Mouse (Mus musculus): ENCODE results near the gene Mrpl37. TPM values are rescaled to one million over a fixed set of nuclear protein-coding genes. Genes with fewer than 3 reads are reported as not detected.
A peak's percentile ranks its signal among the peaks of the same experiment; 100 is the strongest.

Mrpl37 gene
- polyA plus RNA-seq, 1 experiment from 2014 or later, result 145 TPM

GRCm38 (mm10) chr4:107026451-107026850 lies 40.2 kb downstream of the Mrpl37 start:
- DNase-seq (ENCODE audit: low spot score), result no peak
- Histone ChIP-seq H3K27me3 (ENCODE audit: low read depth, poor library complexity, severe bottlenecking) (no peaks in the 10 kb centered on the region), H3K9me3 (replicated peaks) (no peaks in the 10 kb centered on the region), H3K27ac (no peak overlapping the region), H3K4me1 (peaks cover 30% of the 10 kb centered on the region), H3K36me3 (peaks cover 98% of the 10 kb centered on the region), H3K4me3 (no peak overlapping the region)
- 71% methylated on average over 8 of the region's 8 CpGs for WGBS

- peaks cover 98% of the 10 kb centered on the region for H3K36me3 ChIP-seq
- H3K27me3 ChIP-seq (ENCODE audit: low read depth, poor library complexity, severe bottlenecking), result no peaks in the 10 kb centered on the region
- H3K4me1 ChIP-seq, result peaks cover 37% of the 10 kb centered on the region
- no peak overlapping the region for H3K27ac ChIP-seq
- no peak overlapping the region for H3K4me3 ChIP-seq
- WGBS, result 89% methylated on average over 5 of the region's 5 CpGs
- DNase-seq (ENCODE audit: low spot score), result no peak
- no peaks in the 10 kb centered on the region for H3K9me3 ChIP-seq (replicated peaks)
Measured at GRCm38 (mm10) chr4:107025369-107025768, 41.3 kb downstream of the Mrpl37 start.

- Histone ChIP-seq H3K4me3 (no peak overlapping the region), H3K9me3 (replicated peaks) (no peaks in the 10 kb centered on the region), H3K36me3 (peaks cover 98% of the 10 kb centered on the region), H3K4me1 (peaks cover 42% of the 10 kb centered on the region), H3K27ac (no peak overlapping the region), H3K27me3 (ENCODE audit: low read depth, poor library complexity, severe bottlenecking) (no peaks in the 10 kb centered on the region)
- 87% methylated on average over 7 of the region's 7 CpGs for WGBS
- no peak for DNase-seq (ENCODE audit: low spot score)
Measured at GRCm38 (mm10) chr4:107024899-107025298, 41.8 kb downstream of the Mrpl37 start.

- WGBS, result 83% methylated on average over 3 of the region's 3 CpGs
- Histone ChIP-seq H3K4me3 (no peak overlapping the region), H3K27ac (no peak overlapping the region), H3K4me1 (peaks cover 73% of the 10 kb centered on the region), H3K36me3 (peaks cover 95% of the 10 kb centered on the region), H3K27me3 (ENCODE audit: low read depth, poor library complexity, severe bottlenecking) (no peaks in the 10 kb centered on the region), H3K9me3 (replicated peaks) (no peaks in the 10 kb centered on the region)
- DNase-seq (ENCODE audit: low spot score), result no peak
Measured at GRCm38 (mm10) chr4:107021464-107021863, 45.2 kb downstream of the Mrpl37 start.

GRCm38 (mm10) chr4:107020287-107021000 lies 46.2 kb downstream of the Mrpl37 start:
- DNase-seq (ENCODE audit: low spot score), result no peak
- no peak overlapping the region for H3K27ac ChIP-seq
- H3K4me3 ChIP-seq, result no peak overlapping the region
- no peaks in the 10 kb centered on the region for H3K9me3 ChIP-seq (replicated peaks)
- H3K27me3 ChIP-seq (ENCODE audit: low read depth, poor library complexity, severe bottlenecking), result no peaks in the 10 kb centered on the region
- peaks cover 76% of the 10 kb centered on the region for H3K4me1 ChIP-seq
- peaks cover 95% of the 10 kb centered on the region for H3K36me3 ChIP-seq
- WGBS, result 83% methylated on average over 5 of the region's 5 CpGs

- Histone ChIP-seq H3K9me3 (replicated peaks) (no peaks in the 10 kb centered on the region), H3K27me3 (ENCODE audit: low read depth, poor library complexity, severe bottlenecking) (no peaks in the 10 kb centered on the region), H3K4me3 (no peak overlapping the region), H3K4me1 (peaks cover 81% of the 10 kb centered on the region), H3K27ac (no peak overlapping the region; the same call in 1 of the 2 replicates), H3K36me3 (peaks cover 95% of the 10 kb centered on the region)
- no peak for DNase-seq (ENCODE audit: low spot score)
- WGBS, result 68% methylated on average over 7 of the region's 7 CpGs
Measured at GRCm38 (mm10) chr4:107019027-107019426, 47.6 kb downstream of the Mrpl37 start.

GRCm38 (mm10) chr4:107018521-107018920 lies 48.1 kb downstream of the Mrpl37 start:
- no peaks in the 10 kb centered on the region for H3K27me3 ChIP-seq (ENCODE audit: low read depth, poor library complexity, severe bottlenecking)
- no peak overlapping the region for H3K4me3 ChIP-seq
- no peaks in the 10 kb centered on the region for H3K9me3 ChIP-seq (replicated peaks)
- 81% methylated on average over 3 of the region's 3 CpGs for WGBS
- H3K4me1 ChIP-seq, result peaks cover 86% of the 10 kb centered on the region
- peak overlapping the region; percentile 25; the same call in 1 of the 2 replicates for H3K27ac ChIP-seq
- H3K36me3 ChIP-seq, result peaks cover 97% of the 10 kb centered on the region
- no peak for DNase-seq (ENCODE audit: low spot score)

- peaks cover 94% of the 10 kb centered on the region for H3K36me3 ChIP-seq
- no peaks in the 10 kb centered on the region for H3K9me3 ChIP-seq (replicated peaks)
- H3K27ac ChIP-seq, result peak overlapping the region; percentile 71; the same call in 1 of the 2 replicates
- no peak for DNase-seq (ENCODE audit: low spot score)
- H3K4me1 ChIP-seq, result peaks cover 88% of the 10 kb centered on the region
- H3K4me3 ChIP-seq, result no peak overlapping the region
- no peaks in the 10 kb centered on the region for H3K27me3 ChIP-seq (ENCODE audit: low read depth, poor library complexity, severe bottlenecking)
Measured at GRCm38 (mm10) chr4:107017257-107017656, 49.4 kb downstream of the Mrpl37 start.

- Histone ChIP-seq H3K27me3 (ENCODE audit: low read depth, poor library complexity, severe bottlenecking) (no peaks in the 10 kb centered on the region), H3K36me3 (peaks cover 93% of the 10 kb centered on the region), H3K9me3 (replicated peaks) (no peaks in the 10 kb centered on the region), H3K4me3 (no peak overlapping the region), H3K27ac (peak overlapping the region; percentile 71), H3K4me1 (peaks cover 95% of the 10 kb centered on the region)
- DNase-seq (ENCODE audit: low spot score), result peak; percentile 68
- 35% methylated on average over 13 of the region's 13 CpGs for WGBS
Measured at GRCm38 (mm10) chr4:107015971-107016511, 50.6 kb downstream of the Mrpl37 start.

- no peaks in the 10 kb centered on the region for H3K9me3 ChIP-seq (replicated peaks)
- H3K36me3 ChIP-seq, result peaks cover 92% of the 10 kb centered on the region
- H3K27me3 ChIP-seq (ENCODE audit: low read depth, poor library complexity, severe bottlenecking), result no peaks in the 10 kb centered on the region
- peaks cover 84% of the 10 kb centered on the region for H3K4me1 ChIP-seq
- H3K4me3 ChIP-seq, result no peak overlapping the region
- 0 out of 2 replicates have a peak overlapping the region, but pooled peaks have one; percentile 16 for H3K27ac ChIP-seq
- DNase-seq (ENCODE audit: low spot score), result no peak
- WGBS, result 80% methylated on average over 9 of the region's 9 CpGs
Measured at GRCm38 (mm10) chr4:107013817-107014260, 52.8 kb downstream of the Mrpl37 start.

- peaks cover 79% of the 10 kb centered on the region for H3K4me1 ChIP-seq
- H3K27ac ChIP-seq, result 0 out of 2 replicates have a peak overlapping the region, but pooled peaks have one; percentile 16
- H3K4me3 ChIP-seq, result no peak overlapping the region
- peaks cover 94% of the 10 kb centered on the region for H3K36me3 ChIP-seq
- DNase-seq (ENCODE audit: low spot score), result peak; percentile 57
- no peaks in the 10 kb centered on the region for H3K9me3 ChIP-seq (replicated peaks)
- 61% methylated on average over 6 of the region's 6 CpGs for WGBS
- H3K27me3 ChIP-seq (ENCODE audit: low read depth, poor library complexity, severe bottlenecking), result no peaks in the 10 kb centered on the region
Measured at GRCm38 (mm10) chr4:107013119-107013816, 53.4 kb downstream of the Mrpl37 start.

- 91% methylated on average over 3 of the region's 3 CpGs for WGBS
- peaks cover 92% of the 10 kb centered on the region for H3K36me3 ChIP-seq
- no peak overlapping the region for H3K4me3 ChIP-seq
- H3K27me3 ChIP-seq (ENCODE audit: low read depth, poor library complexity, severe bottlenecking), result no peaks in the 10 kb centered on the region
- no peak overlapping the region for H3K27ac ChIP-seq
- H3K9me3 ChIP-seq (replicated peaks), result no peaks in the 10 kb centered on the region
- DNase-seq (ENCODE audit: low spot score), result no peak
- H3K4me1 ChIP-seq, result peaks cover 72% of the 10 kb centered on the region
Measured at GRCm38 (mm10) chr4:107012574-107012973, 54.1 kb downstream of the Mrpl37 start.

GRCm38 (mm10) chr4:107012005-107012478 lies 54.6 kb downstream of the Mrpl37 start:
- Histone ChIP-seq H3K4me1 (peaks cover 66% of the 10 kb centered on the region), H3K4me3 (no peak overlapping the region), H3K9me3 (replicated peaks) (no peaks in the 10 kb centered on the region), H3K36me3 (peaks cover 92% of the 10 kb centered on the region), H3K27me3 (ENCODE audit: low read depth, poor library complexity, severe bottlenecking) (no peaks in the 10 kb centered on the region), H3K27ac (no peak overlapping the region)
- 80% methylated on average over 13 of the region's 13 CpGs for WGBS
- no peak for DNase-seq (ENCODE audit: low spot score)

Data from limb, embryonic 10.5 days (tissue).